In the genomic region with DNA sequence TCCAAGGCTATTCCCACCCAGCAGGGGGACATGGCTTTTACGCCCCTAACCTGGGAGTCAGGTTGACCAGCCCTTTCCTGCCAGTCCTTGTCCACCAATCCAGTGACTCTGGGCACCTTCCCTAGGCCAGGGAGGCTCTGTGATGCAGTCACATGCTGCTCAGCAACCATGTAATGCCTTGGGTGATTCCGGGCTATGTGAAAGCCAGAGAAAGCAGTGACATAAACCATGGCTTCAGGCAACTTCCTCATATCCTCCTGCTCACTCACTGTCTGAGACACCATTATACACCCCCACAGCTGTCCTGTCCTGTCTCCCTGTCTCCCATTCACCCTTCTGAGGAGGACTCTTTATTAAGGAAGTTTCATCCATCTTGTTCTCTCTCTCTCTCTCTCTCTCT, we compare ENCODE assay signal across 32 mouse cellular contexts. TPM values are rescaled to one million over a fixed set of nuclear protein-coding genes. Genes with fewer than 3 reads are reported as not detected.
DNase-seq lines count a peak whose midpoint lies in the region; ATAC-seq lines count a peak whose summit lies in the region.
"Had no signal": no experiment of that assay in that cellular context is flagged by ENCODE, and none has a peak within 500 bp of the region (broad histone marks: within the 10 kb centered on the region; RNA-seq: fewer than 3 reads in every experiment).

TSS of gene 1700025C18Rik (minus strand) at position 101 of the 400 bp plus-strand sequence.

- no peak within 1 kb of the TSS for H3K4me2 ChIP-seq in neural tube, embryonic 13.5 days
- no peak within 1 kb of the TSS for H3K4me2 ChIP-seq in midbrain, embryonic 12.5 days (replicated peaks)
- no peak within 1 kb of the TSS for H3K4me2 ChIP-seq in midbrain, embryonic 14.5 days (ENCODE audit: low read length)
- H3K4me2 ChIP-seq in neural tube, embryonic 15.5 days: no peak within 1 kb of the TSS
- H3K4me2 ChIP-seq: embryonic facial prominence, embryonic 12.5 days; embryonic facial prominence, embryonic 15.5 days; heart, embryonic 11.5 days; hindbrain, embryonic 15.5 days had no signal

- no peak within 1 kb of the TSS for H3K4me3 ChIP-seq in neural tube, embryonic 13.5 days
- H3K4me3 ChIP-seq in midbrain, embryonic 12.5 days: no peak within 1 kb of the TSS
- H3K4me3 ChIP-seq in midbrain, embryonic 14.5 days (replicated peaks; ENCODE audit: low read depth, low read length): no peak within 1 kb of the TSS
- no peak within 1 kb of the TSS for H3K4me3 ChIP-seq in neural tube, embryonic 15.5 days (replicated peaks)
- H3K4me3 ChIP-seq: embryonic facial prominence, embryonic 12.5 days; embryonic facial prominence, embryonic 15.5 days; heart, adult 2 months; hindbrain, embryonic 15.5 days had no signal

- DNase-seq in neural tube, embryonic 10.5 days (ENCODE audit: extremely low spot score, low spot score): no peak
- no peak for DNase-seq in midbrain, embryonic 14.5 days
- no peak for DNase-seq in gastrocnemius, adult 18-20 months (ENCODE audit: low spot score)
- DNase-seq in thymus, postnatal 36 days: no peak
- DNase-seq: adrenal gland, postnatal 14 days; cerebellum, adult 11 months; cerebellum, adult 2 months; cerebellum, adult 9-11 months; cerebellum, postnatal 25 days; gastrocnemius, postnatal 10 days; gastrocnemius, postnatal 36 days; heart, adult 2 months; heart, postnatal 36 days had no signal

- H3K27me3 ChIP-seq in neural tube, embryonic 13.5 days: peaks cover 21% of the 10 kb centered on the region
- H3K27me3 ChIP-seq in midbrain, embryonic 12.5 days: peaks cover 21% of the 10 kb centered on the region
- H3K27me3 ChIP-seq in midbrain, embryonic 14.5 days (ENCODE audit: control insufficient read depth, insufficient read depth, low read length): no peaks in the 10 kb centered on the region
- H3K27me3 ChIP-seq in neural tube, embryonic 15.5 days (replicated peaks): 0 out of 2 replicates have a peak, but pooled peaks cover 3% of the 10 kb centered on the region
- H3K27me3 ChIP-seq: hindbrain, embryonic 15.5 days had no signal

- H3K4me1 ChIP-seq in neural tube, embryonic 13.5 days (replicated peaks): peaks cover 33% of the 10 kb centered on the region
- peaks cover 14% of the 10 kb centered on the region for H3K4me1 ChIP-seq in midbrain, embryonic 12.5 days
- H3K4me1 ChIP-seq in midbrain, embryonic 14.5 days (ENCODE audit: control insufficient read depth, insufficient read depth, low read length): peaks cover 8% of the 10 kb centered on the region; the same call in 1 of the 2 replicates
- H3K4me1 ChIP-seq in neural tube, embryonic 15.5 days: peaks cover 23% of the 10 kb centered on the region
- H3K4me1 ChIP-seq: embryonic facial prominence, embryonic 12.5 days; embryonic facial prominence, embryonic 15.5 days had no signal

- no peaks in the 10 kb centered on the region for H3K36me3 ChIP-seq in neural tube, embryonic 13.5 days
- H3K36me3 ChIP-seq in midbrain, embryonic 12.5 days: no peaks in the 10 kb centered on the region
- H3K36me3 ChIP-seq in midbrain, embryonic 14.5 days (ENCODE audit: control insufficient read depth, insufficient read depth, low read length): no peaks in the 10 kb centered on the region
- no peaks in the 10 kb centered on the region for H3K36me3 ChIP-seq in neural tube, embryonic 15.5 days
- H3K36me3 ChIP-seq: embryonic facial prominence, embryonic 12.5 days; embryonic facial prominence, embryonic 15.5 days; hindbrain, embryonic 15.5 days had no signal

- WGBS in neural tube, embryonic 13.5 days: 61% methylated on average over 2 of the region's 2 CpGs
- WGBS in midbrain, embryonic 12.5 days: 92% methylated on average over 2 of the region's 2 CpGs
- 76% methylated on average over 2 of the region's 2 CpGs for WGBS in midbrain, embryonic 14.5 days
- 69% methylated on average over 2 of the region's 2 CpGs for WGBS in neural tube, embryonic 15.5 days

- H3K9ac ChIP-seq in neural tube, embryonic 13.5 days: 0 out of 2 replicates have a peak within 1 kb of the TSS, but pooled peaks have one; percentile 38
- no peak within 1 kb of the TSS for H3K9ac ChIP-seq in midbrain, embryonic 12.5 days (replicated peaks)
- H3K9ac ChIP-seq in midbrain, embryonic 14.5 days (replicated peaks; ENCODE audit: low read length): no peak within 1 kb of the TSS
- H3K9ac ChIP-seq in neural tube, embryonic 15.5 days (replicated peaks): no peak within 1 kb of the TSS
- H3K9ac ChIP-seq: embryonic facial prominence, embryonic 12.5 days; embryonic facial prominence, embryonic 15.5 days; hindbrain, embryonic 15.5 days had no signal

- H3K9me3 ChIP-seq in neural tube, embryonic 13.5 days: no peaks in the 10 kb centered on the region
- no peaks in the 10 kb centered on the region for H3K9me3 ChIP-seq in midbrain, embryonic 12.5 days
- H3K9me3 ChIP-seq in midbrain, embryonic 14.5 days (ENCODE audit: control insufficient read depth, low read length): no peaks in the 10 kb centered on the region
- no peaks in the 10 kb centered on the region for H3K9me3 ChIP-seq in neural tube, embryonic 15.5 days (replicated peaks)
- H3K9me3 ChIP-seq: embryonic facial prominence, embryonic 12.5 days; embryonic facial prominence, embryonic 15.5 days; hindbrain, embryonic 15.5 days had no signal

- ATAC-seq in neural tube, embryonic 13.5 days (ENCODE audit: low read depth): no peak
- ATAC-seq in midbrain, embryonic 12.5 days (ENCODE audit: low FRiP score, low read depth): no peak
- ATAC-seq in midbrain, embryonic 14.5 days (ENCODE audit: low FRiP score, low TSS enrichment): no peak
- ATAC-seq in neural tube, embryonic 15.5 days (ENCODE audit: low FRiP score): no peak
- ATAC-seq: CD4-positive, CD25-positive, alpha-beta regulatory T cell, adult 4 months; forebrain, embryonic 14.5 days had no signal

- 0 out of 2 replicates have a peak within 1 kb of the TSS, but pooled peaks have one; percentile 28 for H3K27ac ChIP-seq in neural tube, embryonic 13.5 days (replicated peaks)
- H3K27ac ChIP-seq in midbrain, embryonic 12.5 days (replicated peaks): 0 out of 2 replicates have a peak within 1 kb of the TSS, but pooled peaks have one; percentile 0
- peak within 1 kb of the TSS; percentile 41 for H3K27ac ChIP-seq in midbrain, embryonic 14.5 days (replicated peaks; ENCODE audit: low read depth, low read length)
- H3K27ac ChIP-seq in neural tube, embryonic 15.5 days (replicated peaks): 0 out of 2 replicates have a peak within 1 kb of the TSS, but pooled peaks have one; percentile 33
- H3K27ac ChIP-seq: embryonic facial prominence, embryonic 12.5 days; embryonic facial prominence, embryonic 15.5 days; heart, adult 2 months; hindbrain, embryonic 15.5 days had no signal

RNA-seq across cellular contexts. Expression of gene 1700025C18Rik, which starts in this region (rescaled TPM):
- polyA plus RNA-seq in neural tube, embryonic 13.5 days (2015; fragmentation: Nextera tagmentation; extraction: Ambion mirVana): not detected in 2 replicates
- not detected in 2 replicates for polyA plus RNA-seq in midbrain, embryonic 12.5 days (2016; fragmentation: Nextera tagmentation; extraction: Ambion mirVana)
- not detected in 2 replicates for polyA plus RNA-seq in midbrain, embryonic 14.5 days (2014; fragmentation: Nextera tagmentation; extraction: Ambion mirVana)
- polyA plus RNA-seq in neural tube, embryonic 15.5 days (2015; fragmentation: Nextera tagmentation; extraction: Ambion mirVana): not detected in 2 replicates
- total RNA-seq in gastrocnemius, adult 18-20 months (2021): not detected
- total RNA-seq: adrenal gland, adult 2 months; adrenal gland, postnatal 14 days; adrenal gland, postnatal 4 days; common myeloid progenitor, adult 5-6 weeks; gastrocnemius, postnatal 10 days; gastrocnemius, postnatal 36 days; granulocyte monocyte progenitor cell, adult 5-6 weeks; heart, adult 2 months; heart, postnatal 36 days; MEL had no signal
- polyA plus RNA-seq: adrenal gland, adult 2 months; C2C12; CD4-positive, CD25-positive, alpha-beta regulatory T cell, adult 4 months; cerebellum, adult 2 months; embryonic facial prominence, embryonic 12.5 days; embryonic facial prominence, embryonic 15.5 days; forebrain, embryonic 11.5 days; forebrain, embryonic 14.5 days; heart, adult 2 months; heart, embryonic 11.5 days; heart, embryonic 14.5 days; heart, postnatal 0 days; hindbrain, embryonic 11.5 days; hindbrain, embryonic 15.5 days had no signal
